Mouse (Mus musculus) granulocyte monocyte progenitor cell, adult 5-6 weeks (primary cell): Measurements from ENCODE around the gene Sumf1. TPM values are rescaled to one million over a fixed set of nuclear protein-coding genes. Genes with fewer than 3 reads are reported as not detected.

ENCODE experiments used
- ATAC-seq: replicated peaks from 2 replicates; pipeline ENCODE4 v1.8.0; 2016; ENCODE audit warnings: mild to moderate bottlenecking, moderate TSS enrichment, inconsistent platforms; ENCODE audit not compliant: poor library complexity, severe bottlenecking
- total RNA-seq, 2 experiments: library from RNA; stranded (forward) in 1 of 2; stranded (reverse) in 1 of 2; fragments of 200-712, 200-1000 nt in 1 of 2; fragments of >200 nt in 1 of 2; fragmentation: Nextera tagmentation in 1 of 2; gene quantifications; 2 replicates each; pipeline ENCODE4 v1.2.3; 2014 to 2017

Gene Sumf1
- total RNA-seq, 2 experiments from 2014 or later = 10.1 to 22.7 TPM

DNA sequence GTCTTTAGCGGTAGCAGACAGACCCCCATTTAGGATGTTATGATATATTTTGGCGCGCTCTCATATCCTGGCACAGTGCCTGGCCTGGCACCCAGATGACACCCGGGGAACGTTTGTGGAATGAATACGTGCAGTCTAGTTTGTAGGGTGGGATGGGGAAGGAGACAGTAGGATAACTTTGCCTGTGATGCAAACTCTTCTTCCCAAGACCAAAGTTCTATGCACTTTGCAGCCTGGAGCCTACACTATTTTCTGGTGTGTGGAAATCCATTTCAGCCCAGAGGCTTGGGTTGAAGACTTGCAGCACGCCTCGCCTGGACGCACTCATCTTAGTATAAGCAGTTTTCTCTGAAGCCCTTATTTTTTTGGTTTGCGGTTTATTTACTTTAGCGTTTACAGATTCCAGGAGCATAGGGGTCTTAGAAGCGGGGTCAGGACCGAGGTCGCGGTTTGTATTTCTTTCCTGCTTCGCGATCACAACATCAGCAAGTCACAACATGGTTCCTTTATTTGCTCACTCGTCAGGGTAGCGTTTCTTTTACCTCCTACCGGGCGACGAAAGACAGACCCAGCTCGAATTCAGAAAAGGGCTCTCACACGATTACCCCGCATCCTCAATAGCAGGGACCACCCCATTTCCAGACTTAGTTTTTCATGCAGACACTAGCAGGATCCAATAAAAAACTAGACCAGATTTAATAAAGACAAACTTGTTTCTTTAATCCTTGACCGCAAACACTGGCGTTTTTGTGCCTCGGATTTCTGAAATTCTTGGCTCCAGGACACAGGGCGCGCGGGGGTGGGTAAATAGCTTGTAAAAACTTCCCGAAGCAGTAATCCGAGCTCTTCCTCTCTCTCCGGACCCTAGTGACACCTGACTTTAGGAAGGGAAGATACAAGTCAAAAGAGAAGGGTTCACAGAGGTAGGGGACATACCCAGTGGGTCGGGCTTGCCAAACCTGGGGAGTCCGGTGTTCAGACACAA is 26.8 kb upstream of the Sumf1 start:
- ATAC-seq = 0 out of 2 replicates have a peak, but pooled peaks have one; percentile 8

GRCm38 (mm10) chr6:108206914-108207566 is 21.7 kb upstream of the Sumf1 start:
- ATAC-seq = no peak

DNA sequence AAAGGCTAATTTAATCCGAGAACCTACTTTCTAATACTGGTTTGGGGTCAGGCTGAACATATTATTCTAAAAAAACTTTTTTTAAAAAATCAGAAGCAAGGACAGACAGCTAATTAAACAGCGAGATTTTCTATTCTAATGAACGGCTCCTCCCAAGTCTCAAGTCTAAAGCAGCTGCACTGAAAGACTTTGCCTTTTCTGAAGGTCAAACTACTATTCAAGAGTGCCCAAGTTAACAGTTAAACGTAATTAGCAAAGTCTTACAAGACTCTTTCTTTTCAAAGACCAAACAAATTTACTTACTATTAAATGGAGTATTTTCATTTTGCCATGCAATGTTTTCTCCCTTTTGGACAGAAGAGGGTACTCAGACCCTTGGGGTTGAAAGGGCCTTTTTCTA is 20.8 kb upstream of the Sumf1 start:
- no peak for ATAC-seq

- ATAC-seq = no peak
These were observed 18.9 kb upstream of the Sumf1 start for GRCm38 (mm10) chr6:108204322-108204721.

DNA sequence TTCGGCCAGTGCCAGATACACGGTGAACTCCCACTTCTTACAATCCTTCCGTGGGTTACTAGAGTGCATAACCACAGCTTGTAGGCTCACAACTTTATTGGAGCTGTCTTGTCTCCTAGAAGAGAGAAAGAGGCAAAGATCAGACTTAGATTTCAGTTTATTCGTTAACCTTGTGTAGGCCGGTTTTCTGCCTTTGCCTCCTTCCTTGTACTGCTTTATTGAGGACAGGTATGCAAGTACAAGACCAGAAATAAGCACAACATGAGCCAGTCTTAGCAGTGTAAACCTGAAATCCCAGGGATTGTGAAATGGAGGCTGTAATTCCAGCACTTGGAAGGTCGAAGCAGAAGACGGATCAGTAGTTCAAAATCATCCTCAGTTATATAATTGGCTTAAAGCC is 12.9 kb upstream of the Sumf1 start:
- ATAC-seq = no peak

DNA sequence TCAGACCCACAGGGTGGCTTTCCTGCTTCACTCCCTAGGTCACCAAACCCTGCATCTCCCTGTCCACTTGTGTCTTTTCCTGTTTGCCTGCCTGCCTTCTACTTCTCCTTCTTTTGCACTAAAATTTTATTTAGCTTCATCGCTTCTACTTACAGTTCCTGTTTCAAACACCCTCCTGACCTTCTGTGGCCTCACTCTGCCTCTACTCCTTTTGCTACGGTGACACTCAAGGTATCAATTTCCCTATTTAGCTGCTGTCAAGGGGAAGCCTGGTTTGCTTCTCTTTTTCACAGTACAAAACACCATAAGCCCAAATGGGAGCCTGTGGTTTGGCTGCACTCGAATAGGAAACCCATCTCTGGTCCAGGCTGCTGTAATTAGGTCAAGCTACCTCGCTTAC is 11.7 kb upstream of the Sumf1 start:
- ATAC-seq = peak; percentile 97

DNA sequence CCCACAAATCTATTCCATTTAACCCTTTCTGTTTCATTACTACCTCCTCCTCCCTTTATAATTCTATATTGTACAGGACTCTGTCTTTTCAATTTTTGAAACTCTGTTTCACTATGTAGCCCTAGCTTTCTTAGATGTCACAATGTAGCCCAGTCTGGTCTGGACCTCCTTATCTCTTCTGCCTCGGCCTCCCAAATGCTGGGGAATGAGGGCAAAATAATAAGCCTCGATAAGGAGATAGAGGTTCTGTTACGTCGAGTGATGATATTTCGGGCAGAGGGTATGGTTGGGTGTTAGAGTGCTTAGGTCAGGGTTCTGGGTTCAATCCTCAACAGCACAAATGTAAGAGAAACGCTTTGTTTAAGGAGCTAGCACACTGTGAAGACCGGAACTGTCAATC is 11.3 kb upstream of the Sumf1 start:
- ATAC-seq = no peak

DNA sequence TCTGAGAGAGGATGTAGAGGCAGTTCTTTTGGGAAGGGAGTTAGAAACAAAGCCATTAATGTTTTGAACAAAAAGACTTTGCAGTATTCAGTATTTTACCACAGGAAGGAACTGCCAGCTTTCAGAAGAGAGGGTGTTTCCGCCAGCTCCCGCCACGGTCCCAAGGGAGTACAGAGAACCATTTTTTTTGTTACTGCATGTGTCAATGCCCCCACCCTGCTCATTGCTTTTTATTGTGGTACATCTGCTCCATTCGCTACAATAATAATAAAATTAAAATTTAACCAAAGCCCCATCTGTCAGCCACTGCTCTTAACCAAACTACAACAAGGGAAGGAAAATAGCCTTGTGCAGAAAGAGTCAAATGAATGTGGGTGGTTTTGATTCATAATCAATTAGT is 7.2 kb upstream of the Sumf1 start:
- no peak for ATAC-seq

DNA sequence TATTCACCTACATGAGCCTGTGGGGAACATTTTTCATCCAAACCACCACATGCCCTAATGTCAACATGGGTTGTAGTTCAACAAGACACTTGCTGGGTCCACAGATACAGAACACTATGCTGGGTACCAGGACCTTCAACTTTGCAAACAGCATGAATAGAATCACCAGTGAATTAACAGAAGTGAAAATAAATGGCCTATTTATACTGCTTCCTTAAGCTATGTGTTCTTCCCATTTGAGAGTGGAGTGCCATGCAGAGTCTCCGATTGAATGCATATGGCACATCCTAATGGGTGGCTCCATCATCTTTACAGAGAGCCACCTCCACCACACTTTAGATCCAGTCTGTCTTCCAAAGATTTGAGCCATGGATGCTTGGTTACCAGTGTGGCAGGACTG is 5.3 kb upstream of the Sumf1 start:
- peak; percentile 52 for ATAC-seq

DNA sequence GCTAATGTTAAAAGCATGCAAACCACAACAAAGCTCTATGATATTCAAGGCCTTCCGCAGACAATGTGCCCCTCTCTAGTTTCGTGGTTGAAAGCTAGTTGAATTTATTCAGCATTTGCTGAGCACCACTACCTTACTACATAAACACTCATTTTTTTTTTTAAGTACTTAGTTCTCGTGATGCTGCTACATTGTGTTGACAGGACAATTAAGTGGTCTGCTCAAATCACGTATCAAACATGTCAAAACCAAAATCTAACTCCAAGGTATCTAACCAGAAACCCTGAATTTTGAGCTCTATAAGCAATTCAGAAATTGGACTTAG is 265 bp upstream of the Sumf1 start:
- peak; percentile 12; the same call in 1 of the 2 replicates for ATAC-seq

- peak; percentile 62 for ATAC-seq
These were observed 6.3 kb downstream of the Sumf1 start for GRCm38 (mm10) chr6:108179087-108179486.

DNA sequence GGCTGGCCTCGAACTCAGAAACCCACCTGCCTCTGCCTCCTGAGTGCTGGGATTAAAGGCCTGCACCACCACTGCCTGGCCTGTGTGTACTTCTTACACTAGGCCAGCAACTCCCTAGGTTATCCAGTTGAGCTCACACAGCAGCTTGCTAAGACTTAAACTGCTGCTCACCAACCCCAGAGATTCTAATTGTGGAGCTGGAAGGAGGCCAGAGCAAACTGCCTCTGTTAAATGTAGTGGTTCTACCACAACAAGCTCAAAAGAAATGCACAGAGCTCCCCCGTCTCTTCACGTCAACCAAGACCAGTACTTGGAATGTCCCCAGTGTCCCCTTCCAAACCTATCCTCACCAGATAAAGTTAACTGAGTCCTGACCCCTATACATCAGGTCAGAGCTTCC is 11.2 kb downstream of the Sumf1 start:
- no peak for ATAC-seq

DNA sequence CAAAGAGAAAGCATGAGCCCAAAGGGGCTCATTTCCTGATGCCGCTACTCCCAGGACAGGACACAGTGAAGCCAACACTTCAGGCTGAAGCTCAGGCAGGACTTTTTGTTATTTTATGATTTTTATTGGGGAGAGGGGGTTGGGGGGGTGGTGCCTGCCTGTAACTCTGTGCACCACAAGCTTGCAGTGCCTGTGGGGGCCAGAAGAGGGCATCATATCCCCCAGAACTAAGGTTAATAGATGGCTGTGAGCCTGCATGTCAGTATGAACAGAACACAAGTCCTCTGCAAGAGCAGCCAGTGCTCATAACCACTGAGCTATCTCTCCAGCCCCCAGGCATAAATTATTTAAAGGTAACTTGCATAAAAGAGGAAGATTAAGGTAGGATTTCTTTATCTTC is 13.2 kb downstream of the Sumf1 start:
- ATAC-seq = no peak

- no peak for ATAC-seq
These were observed 15.9 kb downstream of the Sumf1 start for GRCm38 (mm10) chr6:108169466-108169865.

- no peak for ATAC-seq
These were observed 16.7 kb downstream of the Sumf1 start for GRCm38 (mm10) chr6:108168723-108169122.

- no peak for ATAC-seq
These were observed 17.3 kb downstream of the Sumf1 start for GRCm38 (mm10) chr6:108167946-108168680.

GRCm38 (mm10) chr6:108165598-108165997 is 19.8 kb downstream of the Sumf1 start:
- ATAC-seq = no peak

GRCm38 (mm10) chr6:108164935-108165334 is 20.4 kb downstream of the Sumf1 start:
- peak; percentile 30; the same call in 1 of the 2 replicates for ATAC-seq

DNA sequence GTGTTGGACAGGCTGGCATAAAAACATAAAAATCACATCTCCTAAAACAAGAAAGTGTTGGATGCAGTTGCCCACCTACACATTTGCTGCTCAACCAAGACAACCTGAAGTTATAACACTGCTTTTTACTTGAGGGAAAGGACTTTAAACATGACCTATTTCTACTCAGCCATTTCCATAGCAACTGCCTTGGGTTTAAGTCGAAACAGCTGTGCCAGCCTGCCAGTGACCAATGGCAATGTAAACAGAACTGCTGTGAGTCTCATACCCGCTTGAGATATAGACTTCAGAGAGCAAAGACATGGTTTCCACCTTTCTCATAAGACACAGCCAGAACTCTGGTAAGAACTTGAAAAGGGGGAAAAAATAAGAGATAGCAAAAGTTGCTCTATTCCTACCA is 24.8 kb downstream of the Sumf1 start:
- no peak for ATAC-seq

GRCm38 (mm10) chr6:108156881-108157280 is 28.5 kb downstream of the Sumf1 start:
- ATAC-seq = no peak

- ATAC-seq = no peak
These were observed 31.1 kb downstream of the Sumf1 start for GRCm38 (mm10) chr6:108154243-108154642.
